Mouse (Mus musculus): Measurements from ENCODE around the gene Oma1. TPM values are rescaled to one million over a fixed set of nuclear protein-coding genes. Genes with fewer than 3 reads are reported as not detected.

Oma1 gene
- polyA plus RNA-seq, 1 experiment, result 4.0 TPM

DNA sequence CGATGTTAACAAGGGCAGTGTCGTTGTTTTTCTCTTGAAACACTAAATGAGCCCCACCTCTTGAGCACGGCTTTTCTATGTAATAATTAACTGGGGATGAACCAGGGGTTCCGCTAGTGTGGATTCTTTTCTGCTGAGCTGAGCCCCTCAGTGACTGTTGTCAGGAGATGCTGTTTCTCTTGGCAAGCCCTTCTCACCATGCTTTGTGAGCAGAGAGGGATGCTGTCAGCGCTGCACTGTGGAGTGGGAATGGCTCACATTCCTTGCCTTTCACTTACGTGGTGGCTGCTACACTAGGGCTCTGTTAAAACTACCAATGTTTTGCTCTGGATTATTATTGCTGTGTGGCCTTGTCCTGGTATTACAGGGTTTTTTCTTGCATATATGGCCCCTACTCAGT lies 15.7 kb downstream of the Oma1 start:
- Histone ChIP-seq H3K4me3 (ENCODE audit: low read depth, low read length) (no peak overlapping the region), H3K36me3 (ENCODE audit: control insufficient read depth, insufficient read depth, low read length) (peaks cover 24% of the 10 kb centered on the region), H3K4me1 (ENCODE audit: control insufficient read depth, insufficient read depth, insufficient read length, low read length) (no peaks in the 10 kb centered on the region), H3K27ac (ENCODE audit: insufficient read depth, low read depth, low read length) (no peak overlapping the region), H3K27me3 (ENCODE audit: control insufficient read depth, insufficient read depth, low read length) (no peaks in the 10 kb centered on the region)
- WGBS, result 71% methylated on average over 6 of the region's 6 CpGs
- TF ChIP-seq CTCF (IDR thresholded peaks at IDR 0.05; ENCODE audit: extremely low read depth, insufficient read length, insufficient replicate concordance, low read depth, low read length) (no peak), POLR2A (IDR thresholded peaks at IDR 0.05; ENCODE audit: low read depth, low read length) (no peak)

DNA sequence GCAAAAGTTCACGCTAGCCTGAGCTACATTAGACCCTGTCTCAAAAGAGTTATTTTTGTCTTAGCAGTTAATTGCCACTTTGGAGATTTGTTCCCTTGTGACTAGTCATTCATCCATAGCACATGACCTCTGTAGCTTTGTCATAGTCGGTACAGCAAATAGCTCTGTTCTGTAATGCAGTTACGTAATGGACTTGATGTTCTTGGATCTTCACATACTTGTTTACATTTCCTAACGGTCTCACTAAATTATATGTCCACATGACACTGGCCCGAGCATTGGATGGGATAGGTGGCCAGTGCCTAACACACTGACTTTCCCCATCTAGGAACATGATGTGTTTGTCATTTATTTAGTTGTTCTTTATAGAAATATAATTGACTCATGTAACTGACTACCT lies 21.5 kb downstream of the Oma1 start:
- Histone ChIP-seq H3K4me1 (ENCODE audit: control insufficient read depth, insufficient read depth, insufficient read length, low read length) (no peaks in the 10 kb centered on the region), H3K27ac (ENCODE audit: insufficient read depth, low read depth, low read length) (no peak overlapping the region), H3K27me3 (ENCODE audit: control insufficient read depth, insufficient read depth, low read length) (no peaks in the 10 kb centered on the region), H3K36me3 (ENCODE audit: control insufficient read depth, insufficient read depth, low read length) (peaks cover 24% of the 10 kb centered on the region), H3K4me3 (ENCODE audit: low read depth, low read length) (no peak overlapping the region)
- 76% methylated on average over 5 of the region's 5 CpGs for WGBS
- TF ChIP-seq POLR2A (IDR thresholded peaks at IDR 0.05; ENCODE audit: low read depth, low read length) (no peak), CTCF (IDR thresholded peaks at IDR 0.05; ENCODE audit: extremely low read depth, insufficient read length, insufficient replicate concordance, low read depth, low read length) (no peak)

- H3K4me1 ChIP-seq (ENCODE audit: control insufficient read depth, insufficient read depth, insufficient read length, low read length), result 0 out of 2 replicates have a peak, but pooled peaks cover 1% of the 10 kb centered on the region
- TF ChIP-seq POLR2A (IDR thresholded peaks at IDR 0.05; ENCODE audit: low read depth, low read length), result no peak
- TF ChIP-seq CTCF (IDR thresholded peaks at IDR 0.05; ENCODE audit: extremely low read depth, insufficient read length, insufficient replicate concordance, low read depth, low read length), result no peak
- H3K27ac ChIP-seq (ENCODE audit: insufficient read depth, low read depth, low read length), result no peak overlapping the region
- no peak overlapping the region for H3K4me3 ChIP-seq (ENCODE audit: low read depth, low read length)
- H3K36me3 ChIP-seq (ENCODE audit: control insufficient read depth, insufficient read depth, low read length), result peaks cover 4% of the 10 kb centered on the region
- H3K27me3 ChIP-seq (ENCODE audit: control insufficient read depth, insufficient read depth, low read length), result no peaks in the 10 kb centered on the region
- 25% methylated on average over 1 of the region's 1 CpGs for WGBS
Measured at GRCm38 (mm10) chr4:103340726-103341125, 27.1 kb downstream of the Oma1 start.

- Histone ChIP-seq H3K4me1 (ENCODE audit: control insufficient read depth, insufficient read depth, insufficient read length, low read length) (0 out of 2 replicates have a peak, but pooled peaks cover 1% of the 10 kb centered on the region), H3K27ac (ENCODE audit: insufficient read depth, low read depth, low read length) (no peak overlapping the region), H3K4me3 (ENCODE audit: low read depth, low read length) (no peak overlapping the region), H3K36me3 (ENCODE audit: control insufficient read depth, insufficient read depth, low read length) (peaks cover 4% of the 10 kb centered on the region), H3K27me3 (ENCODE audit: control insufficient read depth, insufficient read depth, low read length) (no peaks in the 10 kb centered on the region)
- no peak for TF ChIP-seq POLR2A (IDR thresholded peaks at IDR 0.05; ENCODE audit: low read depth, low read length)
- TF ChIP-seq CTCF (IDR thresholded peaks at IDR 0.05; ENCODE audit: extremely low read depth, insufficient read length, insufficient replicate concordance, low read depth, low read length), result no peak
- 82% methylated on average over 4 of the region's 4 CpGs for WGBS
Measured at GRCm38 (mm10) chr4:103341620-103342019, 28.0 kb downstream of the Oma1 start.

DNA sequence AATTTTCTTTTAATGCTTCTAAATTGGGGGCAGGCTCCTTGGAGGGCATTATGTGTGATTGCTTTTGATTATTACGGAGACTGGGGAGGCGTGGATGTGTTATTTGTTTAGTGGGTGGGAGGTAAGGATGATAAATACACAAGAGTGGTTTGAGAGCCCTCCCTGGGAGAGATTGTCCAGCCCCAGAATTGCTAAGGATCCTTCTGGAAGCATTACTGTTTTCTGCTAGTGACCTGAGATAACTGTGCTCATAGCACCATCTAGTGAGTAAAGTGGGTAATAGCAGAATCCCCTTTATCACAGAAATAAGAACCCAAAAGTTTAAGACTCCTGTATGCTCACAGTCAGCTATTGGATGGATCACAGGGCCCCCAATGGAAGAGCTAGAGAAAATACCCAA lies 32.4 kb downstream of the Oma1 start:
- WGBS, result 35% methylated on average over 2 of the region's 2 CpGs
- Histone ChIP-seq H3K4me1 (ENCODE audit: control insufficient read depth, insufficient read depth, insufficient read length, low read length) (no peaks in the 10 kb centered on the region), H3K27ac (ENCODE audit: insufficient read depth, low read depth, low read length) (no peak overlapping the region), H3K4me3 (ENCODE audit: low read depth, low read length) (no peak overlapping the region), H3K27me3 (ENCODE audit: control insufficient read depth, insufficient read depth, low read length) (no peaks in the 10 kb centered on the region), H3K36me3 (ENCODE audit: control insufficient read depth, insufficient read depth, low read length) (peaks cover 2% of the 10 kb centered on the region; the same call in 1 of the 2 replicates)
- TF ChIP-seq POLR2A (IDR thresholded peaks at IDR 0.05; ENCODE audit: low read depth, low read length) (no peak), CTCF (IDR thresholded peaks at IDR 0.05; ENCODE audit: extremely low read depth, insufficient read length, insufficient replicate concordance, low read depth, low read length) (no peak)

- no peaks in the 10 kb centered on the region for H3K4me1 ChIP-seq (ENCODE audit: control insufficient read depth, insufficient read depth, insufficient read length, low read length)
- WGBS, result 30% methylated on average over 5 of the region's 5 CpGs
- TF ChIP-seq POLR2A (IDR thresholded peaks at IDR 0.05; ENCODE audit: low read depth, low read length) (no peak), CTCF (IDR thresholded peaks at IDR 0.05; ENCODE audit: extremely low read depth, insufficient read length, insufficient replicate concordance, low read depth, low read length) (no peak)
- no peaks in the 10 kb centered on the region for H3K27me3 ChIP-seq (ENCODE audit: control insufficient read depth, insufficient read depth, low read length)
- H3K27ac ChIP-seq (ENCODE audit: insufficient read depth, low read depth, low read length), result no peak overlapping the region
- H3K4me3 ChIP-seq (ENCODE audit: low read depth, low read length), result no peak overlapping the region
- 0 out of 2 replicates have a peak, but pooled peaks cover 2% of the 10 kb centered on the region for H3K36me3 ChIP-seq (ENCODE audit: control insufficient read depth, insufficient read depth, low read length)
Measured at GRCm38 (mm10) chr4:103346849-103347248, 33.2 kb downstream of the Oma1 start.

GRCm38 (mm10) chr4:103349219-103349618 lies 35.6 kb downstream of the Oma1 start:
- Histone ChIP-seq H3K36me3 (ENCODE audit: control insufficient read depth, insufficient read depth, low read length) (peaks cover 2% of the 10 kb centered on the region; the same call in 1 of the 2 replicates), H3K4me1 (ENCODE audit: control insufficient read depth, insufficient read depth, insufficient read length, low read length) (no peaks in the 10 kb centered on the region), H3K27ac (ENCODE audit: insufficient read depth, low read depth, low read length) (no peak overlapping the region), H3K4me3 (ENCODE audit: low read depth, low read length) (no peak overlapping the region), H3K27me3 (ENCODE audit: control insufficient read depth, insufficient read depth, low read length) (no peaks in the 10 kb centered on the region)
- 91% methylated on average over 4 of the region's 4 CpGs for WGBS
- TF ChIP-seq CTCF (IDR thresholded peaks at IDR 0.05; ENCODE audit: extremely low read depth, insufficient read length, insufficient replicate concordance, low read depth, low read length) (no peak), POLR2A (IDR thresholded peaks at IDR 0.05; ENCODE audit: low read depth, low read length) (no peak)

Measured in small intestine, adult 2 months (tissue).